Mouse (Mus musculus): Measurements from ENCODE around the gene Igsf21. TPM values are rescaled to one million over a fixed set of nuclear protein-coding genes. Genes with fewer than 3 reads are reported as not detected.

Igsf21 gene
- polyA plus RNA-seq (2017; shearing (Covaris generic)), result not detected

GRCm38 (mm10) chr4:140246180-140247005 lies at the start of gene Igsf21:
Igsf21 (minus strand) TSS chr4:140246784.

